Mouse (Mus musculus) left cerebral cortex, adult 9 months (tissue): ENCODE measurements around the gene U2af1l4.
A peak's percentile ranks its signal among the peaks of the same experiment; 100 is the strongest.

Experiments
- DNase-seq, 2 experiments: peaks; one replicate each; pipeline ENCODE4 v3.0.0; 2022; ENCODE audit warnings: low spot score in 2 of 2

The U2af1l4 gene

DNA sequence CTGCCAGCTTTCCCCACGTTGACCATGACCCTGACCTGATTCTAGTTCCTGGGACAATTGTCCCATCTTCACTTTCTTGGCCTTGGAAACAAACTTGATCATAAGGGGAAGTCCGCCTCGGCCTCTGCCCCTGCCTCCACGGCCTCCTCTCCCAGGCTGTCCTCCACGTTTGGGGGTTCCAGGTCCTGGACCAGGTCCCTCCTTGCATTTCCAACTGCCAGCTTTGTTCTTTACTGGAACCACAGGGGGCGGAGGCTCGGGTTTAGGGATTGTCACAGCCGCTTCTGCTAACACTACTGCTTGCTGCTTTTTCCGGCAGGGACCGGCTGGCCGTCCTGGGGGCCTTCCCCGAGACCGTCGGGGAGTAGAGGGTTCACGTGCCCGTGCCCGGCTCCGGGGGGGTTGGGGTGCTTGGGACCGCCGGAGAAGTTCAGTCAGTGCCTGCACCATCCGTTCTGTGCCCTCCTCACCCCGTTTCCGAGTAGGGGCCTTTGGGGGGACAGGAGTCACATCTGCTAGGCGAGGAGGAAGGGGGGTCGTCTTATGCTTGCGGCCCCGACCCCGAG, 23.4 kb downstream of the U2af1l4 start:
- no peak for DNase-seq

DNA sequence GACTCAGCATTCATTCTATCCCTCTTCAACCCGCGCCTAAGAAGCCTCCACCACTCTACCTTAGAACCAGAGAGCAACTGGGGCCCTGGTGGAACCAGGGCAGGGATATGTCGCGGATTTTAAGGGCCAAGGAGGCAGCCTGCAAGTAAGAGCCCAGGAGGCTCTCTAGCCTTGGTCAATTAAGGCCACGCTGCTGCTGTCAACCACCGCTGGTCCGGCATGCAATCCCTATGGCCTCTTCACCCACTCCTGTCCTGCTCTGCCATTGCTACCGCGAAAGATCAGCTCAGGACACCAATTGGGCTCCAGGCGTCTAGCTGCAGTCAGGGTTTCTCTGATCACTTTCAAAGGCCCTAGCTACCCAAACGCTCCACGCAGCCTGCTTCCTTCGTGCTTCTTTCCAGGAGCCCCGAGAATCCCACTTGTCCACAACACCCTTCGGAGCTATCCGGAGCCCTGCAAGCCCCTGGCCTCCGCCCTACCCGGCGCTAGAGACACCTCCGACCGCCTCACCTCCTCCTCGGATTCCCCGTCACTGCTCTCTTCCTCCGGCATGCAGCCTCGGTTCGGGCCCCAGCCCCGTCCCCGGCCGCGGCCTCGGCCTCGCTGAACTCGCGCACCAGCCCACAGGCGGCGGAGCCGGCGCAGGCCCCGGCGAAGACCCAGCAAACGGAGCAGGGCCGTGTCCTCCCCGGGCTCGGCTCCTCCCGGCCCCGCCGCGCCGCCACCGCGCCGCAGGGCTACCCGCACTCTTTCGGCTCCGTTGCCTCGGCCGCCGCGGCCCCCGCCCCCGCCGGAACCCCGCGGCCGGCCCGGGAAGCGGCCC, 25.0 kb downstream of the U2af1l4 start:
- peak in 1 of 2 experiments; percentile 48 for DNase-seq

DNA sequence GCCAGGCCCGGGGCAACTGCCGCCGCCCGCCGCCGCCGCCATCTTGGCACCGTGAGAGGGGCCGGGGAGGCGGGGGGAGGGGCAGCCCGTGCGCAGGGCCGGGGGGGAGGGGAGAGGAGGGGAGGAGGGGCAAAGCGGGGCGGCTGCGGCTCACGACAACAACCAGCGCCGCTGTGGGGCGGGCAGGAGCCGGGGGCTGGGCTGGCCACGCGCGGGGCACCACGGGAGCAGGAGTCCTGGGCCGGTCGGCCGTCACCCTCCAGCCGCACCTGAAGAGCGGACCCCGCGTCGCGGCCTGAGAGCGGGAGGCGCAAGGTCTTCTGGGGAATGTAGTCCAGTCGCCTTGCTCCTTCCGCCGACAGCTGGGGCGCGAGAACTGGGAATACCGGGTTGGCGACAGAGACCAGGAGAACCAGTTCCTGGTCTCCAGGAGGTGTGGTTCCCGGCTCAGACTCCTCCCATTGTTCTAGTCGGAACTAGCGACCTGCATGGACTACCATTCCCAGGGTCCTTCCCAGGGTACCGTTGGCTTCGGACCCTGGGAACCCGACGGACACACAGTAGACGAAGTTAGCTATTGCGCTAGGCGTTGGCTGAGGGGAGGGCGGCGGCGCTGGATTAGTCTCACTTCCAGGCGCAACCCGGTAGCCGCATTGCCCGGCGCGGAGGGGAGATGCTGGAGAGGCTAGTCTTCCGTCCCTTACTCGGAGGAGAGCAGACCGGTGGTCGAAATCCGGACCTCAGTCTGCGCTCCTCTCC, 25.8 kb downstream of the U2af1l4 start, which contains the start of gene Kmt2b:
TSS of gene Kmt2b (minus strand) at position 51 of the 759 bp plus-strand sequence.
- DNase-seq: peak; percentile 96 to 97

DNA sequence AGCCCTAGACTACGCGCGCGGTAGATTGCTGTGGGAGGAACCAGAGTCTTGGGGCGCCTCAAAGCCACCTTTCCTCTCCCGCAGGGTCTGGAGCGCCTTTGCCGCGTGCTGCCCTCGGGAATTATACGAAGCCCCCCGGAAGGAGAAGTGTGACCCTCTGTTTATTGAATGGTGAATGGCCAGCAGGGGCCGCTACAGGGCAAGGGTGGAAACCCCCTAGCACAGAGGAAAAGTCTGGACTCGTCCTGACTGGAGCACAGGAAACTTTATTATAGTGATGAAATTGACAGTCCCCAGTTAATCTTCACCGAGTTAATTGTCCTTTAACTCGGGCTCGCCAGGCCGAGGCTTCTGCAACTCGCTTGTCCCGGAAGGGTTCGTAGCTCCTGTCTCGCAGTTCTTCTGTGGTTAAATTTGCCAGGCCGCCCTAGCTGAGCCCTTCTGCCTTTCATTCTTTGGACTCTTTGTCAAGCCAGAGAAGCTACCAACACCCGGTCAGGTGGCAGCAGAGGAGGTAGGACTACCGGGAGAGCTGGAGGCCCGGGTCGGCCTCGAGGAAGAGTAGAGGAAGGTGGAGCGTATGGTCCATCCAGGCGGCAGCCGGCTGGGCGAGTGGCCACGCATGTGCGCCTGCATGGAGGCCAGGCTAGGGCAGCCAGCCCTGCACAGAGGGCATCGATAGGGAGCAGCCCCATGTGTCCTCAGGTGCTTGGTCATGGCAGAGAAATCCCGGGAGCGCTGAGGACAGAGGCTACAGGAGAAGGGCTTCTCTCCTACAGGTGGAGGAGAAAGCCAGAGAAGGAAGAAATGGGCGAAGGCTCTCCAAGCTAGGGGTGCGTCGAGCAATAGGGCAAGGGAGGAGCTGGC, 26.6 kb downstream of the U2af1l4 start:
- DNase-seq: peak in 1 of 2 experiments; percentile 79

DNA sequence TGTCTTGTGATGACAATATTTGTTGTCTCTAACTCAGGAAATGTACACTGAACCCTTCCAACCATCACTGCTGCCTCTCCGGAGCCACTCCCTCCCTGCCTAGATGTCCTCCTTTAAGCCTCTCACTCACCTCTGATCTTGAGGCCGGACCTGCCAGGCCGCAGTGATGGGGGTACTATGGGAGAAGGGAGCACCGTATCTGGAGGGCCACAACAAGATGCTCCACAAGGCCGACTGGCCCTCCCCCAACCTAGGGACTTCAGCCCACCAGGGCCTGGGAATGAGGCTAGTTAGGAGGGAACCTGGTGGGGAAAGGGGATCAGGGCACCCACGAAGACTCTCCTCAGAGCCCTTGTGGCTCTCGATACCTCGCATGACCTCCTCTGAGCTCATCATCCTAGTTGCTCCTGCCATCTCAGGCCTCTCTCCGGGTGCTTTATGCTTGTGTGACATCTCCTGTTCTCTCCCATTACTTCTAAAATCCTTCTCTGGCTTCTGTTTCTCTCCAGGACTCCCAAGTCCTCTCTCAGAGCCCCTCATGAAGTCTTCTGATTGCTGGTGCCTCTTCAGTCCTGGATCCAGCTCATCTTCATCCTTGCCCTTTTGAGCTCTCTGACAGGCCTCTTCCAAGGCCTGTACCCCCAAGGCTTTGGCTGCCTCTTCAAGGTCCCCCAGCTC, 28.0 kb downstream of the U2af1l4 start:
- no peak for DNase-seq

DNA sequence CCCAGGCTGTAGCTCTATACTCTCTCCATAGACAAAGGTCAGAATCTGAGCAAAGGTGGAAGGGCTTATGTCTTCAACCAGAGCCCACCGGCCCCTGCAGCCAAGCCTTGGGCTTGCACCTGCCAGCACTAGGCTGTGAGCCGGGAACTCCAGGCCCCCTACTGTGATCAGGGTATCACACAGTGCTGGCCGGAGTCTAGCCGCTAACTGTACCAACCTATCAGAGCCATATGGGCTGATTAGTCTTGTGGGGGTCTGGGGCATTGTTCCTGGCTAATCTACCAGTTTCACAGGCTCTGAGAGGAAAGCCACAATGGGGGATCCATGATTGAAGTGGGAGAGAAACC, 28.5 kb downstream of the U2af1l4 start:
- DNase-seq: no peak

DNA sequence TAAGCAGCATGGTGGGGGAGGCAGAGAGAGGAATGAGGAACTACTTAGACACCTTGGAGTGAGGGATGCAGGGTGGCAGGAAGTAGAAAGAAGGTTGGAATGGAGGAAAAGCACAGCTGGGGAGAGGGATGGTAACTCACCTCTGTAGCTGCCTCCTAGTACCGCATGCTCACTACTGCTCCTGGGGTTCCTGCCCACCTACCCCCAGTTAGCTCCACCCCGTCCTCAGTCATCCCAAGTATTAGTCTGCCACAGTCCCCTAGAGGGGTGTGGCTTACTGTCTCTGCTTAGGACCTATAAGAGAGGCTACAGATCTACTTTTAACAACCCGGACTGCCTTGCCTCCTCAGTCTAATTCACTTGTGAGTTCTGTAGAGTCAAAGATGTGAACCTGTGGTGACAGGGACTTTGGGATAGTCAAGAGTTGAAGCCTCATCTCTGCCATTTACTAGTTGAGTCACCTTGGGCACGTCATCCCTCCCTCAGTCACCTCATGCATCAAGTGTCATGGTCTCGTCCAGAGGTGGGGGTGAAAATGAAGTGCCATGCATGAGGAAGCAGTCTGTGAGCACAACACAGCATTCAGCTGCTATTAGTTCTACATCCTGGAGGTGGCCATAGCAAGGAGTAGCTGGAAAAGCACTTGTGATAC, 29.8 kb downstream of the U2af1l4 start:
- no peak for DNase-seq

DNA sequence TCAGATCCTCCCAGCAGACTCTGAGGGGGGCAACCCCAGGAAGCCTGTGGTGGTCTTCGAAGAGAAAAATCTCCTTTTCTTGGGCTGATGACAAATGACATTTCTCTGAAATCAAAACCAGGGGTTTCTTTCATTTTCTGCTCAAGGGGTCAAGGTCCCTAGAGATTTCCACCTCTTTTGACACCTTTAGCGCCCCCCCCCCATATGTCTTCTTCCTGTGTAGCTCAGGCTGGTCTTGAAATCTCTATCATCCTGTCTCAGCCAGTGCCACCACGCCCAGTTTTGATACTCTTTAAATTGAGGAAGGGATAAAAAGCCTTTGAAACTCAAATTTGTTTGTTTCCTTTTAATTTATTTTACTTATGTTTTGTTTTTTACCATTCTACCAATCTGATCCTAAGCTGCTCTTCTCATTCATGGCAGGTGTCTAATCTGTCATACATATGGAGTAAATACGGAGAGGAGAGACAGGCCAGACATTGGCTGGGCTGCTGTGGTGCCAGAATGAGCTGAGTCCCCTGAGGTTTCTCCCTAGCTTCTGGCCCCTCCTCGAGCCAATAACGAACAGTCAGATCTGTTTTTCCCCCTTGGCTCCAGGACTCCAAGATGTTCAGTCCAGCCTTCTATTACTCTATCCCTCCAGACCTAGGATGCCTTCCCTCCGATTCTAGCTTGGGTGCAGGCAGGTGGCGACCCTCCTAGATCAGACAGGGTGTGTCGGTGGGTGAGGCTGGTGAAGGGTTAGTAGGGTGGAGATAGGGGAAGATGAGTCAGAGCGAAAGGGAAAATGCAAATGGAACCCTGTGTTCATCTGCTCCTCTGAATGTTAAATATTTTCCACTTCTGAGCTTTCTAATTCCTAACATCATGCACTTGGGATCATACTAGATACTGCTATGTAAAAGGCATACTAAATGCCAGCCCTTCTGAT, 30.7 kb downstream of the U2af1l4 start:
- no peak for DNase-seq

DNA sequence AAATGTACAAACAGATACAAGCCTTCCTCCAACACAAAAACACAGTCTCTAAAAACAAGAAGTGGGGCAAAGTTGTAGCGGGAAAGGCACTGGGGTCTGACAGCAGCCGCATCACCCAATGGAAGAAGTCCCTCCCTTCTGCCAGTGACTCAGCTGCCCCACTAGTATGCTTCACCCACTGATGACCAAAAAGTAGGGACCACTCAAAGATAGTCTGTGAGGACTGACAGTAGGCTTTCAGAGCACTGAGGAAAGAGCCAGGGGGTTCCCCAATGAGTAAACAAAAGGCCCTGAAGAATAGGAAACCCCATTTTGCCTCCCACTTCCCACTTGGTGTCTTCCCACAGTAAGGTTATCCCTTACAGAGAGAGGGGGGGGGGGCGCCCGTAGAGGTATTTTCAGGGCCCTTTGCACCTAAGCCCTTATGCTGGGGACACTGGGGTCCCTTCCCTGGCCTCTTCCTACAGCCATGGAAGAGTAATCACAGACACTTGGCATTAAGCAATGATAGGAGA, 31.5 kb downstream of the U2af1l4 start:
- DNase-seq: no peak

DNA sequence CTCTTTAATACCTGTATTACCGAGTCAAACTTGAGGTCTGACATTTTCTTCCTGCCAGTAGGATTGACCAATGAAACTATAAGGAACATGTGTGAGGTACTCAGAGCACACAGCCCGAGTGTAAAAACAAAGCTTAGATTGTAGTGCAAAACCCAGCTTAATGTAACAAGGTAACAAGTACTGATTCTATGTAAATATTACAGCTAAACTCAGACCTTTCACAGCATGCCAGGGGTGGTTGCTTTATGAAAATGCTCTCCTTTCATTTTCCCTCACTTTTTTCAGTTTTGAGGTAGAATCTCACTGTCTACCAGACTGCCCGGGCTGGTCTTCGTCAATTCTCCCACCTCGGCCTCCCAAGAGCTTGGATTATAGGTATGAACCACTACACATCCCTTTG, 33.0 kb downstream of the U2af1l4 start:
- DNase-seq: no peak

DNA sequence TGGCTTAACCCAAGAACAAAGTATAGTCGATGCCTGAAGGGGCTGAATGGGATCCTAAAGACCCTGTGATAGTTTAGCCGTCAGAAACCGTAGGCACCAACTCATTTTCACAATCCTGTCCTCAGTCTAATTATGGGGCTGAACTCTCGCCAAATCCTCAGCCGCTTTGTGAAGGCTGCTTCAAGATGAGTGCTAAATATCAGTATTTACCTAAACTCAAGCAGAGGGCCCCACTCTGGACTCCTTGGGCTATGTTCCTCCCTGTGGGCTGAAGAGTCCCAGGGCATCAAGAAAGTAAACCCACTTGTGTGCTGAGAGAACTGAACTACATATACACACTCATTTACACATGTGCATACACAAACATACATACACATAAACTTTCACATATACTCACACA, 33.7 kb downstream of the U2af1l4 start:
- no peak for DNase-seq

DNA sequence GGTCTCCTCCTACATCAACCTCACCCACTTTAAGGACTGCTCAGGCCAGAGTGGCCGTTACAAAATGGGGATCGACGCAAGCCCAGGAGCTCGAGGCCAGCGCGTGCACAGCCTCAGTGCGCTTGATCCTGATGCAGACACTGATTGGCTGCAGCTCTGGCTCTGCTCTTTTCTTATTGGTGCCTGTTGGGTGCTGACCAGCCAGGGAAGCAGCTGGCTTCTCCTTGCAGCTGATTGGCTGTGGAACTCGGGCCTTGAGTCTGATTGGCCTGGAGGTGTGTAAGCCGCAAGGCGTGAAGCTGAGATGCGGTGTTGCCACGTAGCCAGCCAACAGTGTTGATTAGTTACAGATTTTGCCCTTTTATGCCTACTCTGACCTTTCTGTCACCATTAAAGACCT, 35.7 kb downstream of the U2af1l4 start, which contains the start of gene Zbtb32:
TSS of gene Zbtb32 (minus strand) at position 124 of the 400 bp plus-strand sequence.
- DNase-seq: no peak

DNA sequence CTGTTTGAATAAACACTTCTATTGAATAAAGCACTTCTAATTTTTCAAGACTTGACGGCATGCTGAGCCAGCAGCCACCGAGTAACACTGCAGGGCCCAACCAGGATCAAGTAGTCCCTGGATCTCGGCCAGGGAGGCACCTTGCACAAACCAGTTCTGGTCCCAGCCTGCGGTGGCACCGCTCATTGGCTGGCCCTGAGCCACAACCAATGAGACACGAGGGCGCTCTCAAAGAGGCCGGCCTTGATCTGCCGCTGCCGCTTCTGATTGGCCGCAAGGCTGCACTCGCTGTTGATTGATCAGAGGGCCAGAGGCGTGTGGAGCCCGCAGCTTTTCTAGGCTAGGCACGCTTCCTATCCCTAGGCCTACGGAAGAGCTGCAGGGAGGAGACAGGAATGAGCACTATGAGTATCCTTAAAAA, 36.8 kb downstream of the U2af1l4 start:
- peak; percentile 80 to 93 for DNase-seq

DNA sequence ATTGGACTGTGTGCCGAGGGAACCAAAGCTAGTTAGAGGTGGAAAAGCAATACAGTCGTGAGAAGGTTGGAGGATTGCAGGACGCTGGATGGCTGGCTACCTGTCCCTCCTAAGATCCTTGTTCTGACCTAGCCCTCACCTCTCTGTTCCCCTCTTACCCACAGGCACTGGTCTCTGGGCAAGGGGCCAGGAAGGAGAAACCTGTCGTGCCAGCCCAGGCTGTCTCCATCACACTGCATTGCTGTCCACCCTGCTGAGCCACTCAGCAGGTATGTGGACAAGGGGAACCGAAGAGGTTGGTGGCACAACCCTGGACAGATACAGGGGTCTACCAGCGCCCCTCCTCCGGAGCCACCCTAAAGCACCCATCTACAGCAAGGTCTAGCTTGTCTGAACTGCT, 37.5 kb downstream of the U2af1l4 start:
- DNase-seq: no peak

DNA sequence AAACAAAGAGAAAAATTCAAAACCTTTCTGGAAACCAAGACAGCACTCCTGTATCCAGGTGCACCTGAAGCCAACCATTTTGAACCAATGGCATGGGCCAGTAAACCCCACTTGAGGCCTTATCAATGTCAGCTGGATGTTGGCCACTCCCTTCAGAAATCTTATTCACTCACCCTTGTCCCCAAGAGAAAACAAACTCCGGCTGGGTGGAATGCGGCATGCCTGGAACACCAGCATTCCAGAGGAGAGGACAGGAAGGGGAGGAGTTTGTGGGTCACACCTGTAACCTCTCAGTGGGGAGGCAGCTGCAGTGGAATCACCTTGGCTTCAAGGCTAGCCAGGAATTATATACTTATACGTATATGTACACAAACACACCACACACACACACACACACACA, 39.5 kb downstream of the U2af1l4 start:
- no peak for DNase-seq

DNA sequence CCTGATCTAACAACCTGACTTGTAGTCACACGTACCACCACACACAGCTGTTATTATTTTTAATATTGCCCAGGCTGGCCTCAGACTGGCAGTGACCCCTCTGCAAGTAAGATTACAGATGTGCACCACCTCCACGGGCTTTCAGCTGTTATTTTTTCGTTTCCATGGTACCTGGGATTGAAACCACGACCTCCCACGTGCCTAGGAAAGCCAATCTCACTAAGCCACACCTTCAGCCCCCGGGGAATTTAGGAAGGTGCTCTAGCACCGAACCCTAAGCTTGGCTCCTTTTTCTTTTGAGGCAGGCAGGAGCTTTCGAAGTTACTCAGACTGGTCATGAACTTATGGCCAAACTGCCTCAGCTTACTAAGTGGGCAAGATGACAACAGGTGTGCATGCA, 41.3 kb downstream of the U2af1l4 start:
- DNase-seq: no peak

DNA sequence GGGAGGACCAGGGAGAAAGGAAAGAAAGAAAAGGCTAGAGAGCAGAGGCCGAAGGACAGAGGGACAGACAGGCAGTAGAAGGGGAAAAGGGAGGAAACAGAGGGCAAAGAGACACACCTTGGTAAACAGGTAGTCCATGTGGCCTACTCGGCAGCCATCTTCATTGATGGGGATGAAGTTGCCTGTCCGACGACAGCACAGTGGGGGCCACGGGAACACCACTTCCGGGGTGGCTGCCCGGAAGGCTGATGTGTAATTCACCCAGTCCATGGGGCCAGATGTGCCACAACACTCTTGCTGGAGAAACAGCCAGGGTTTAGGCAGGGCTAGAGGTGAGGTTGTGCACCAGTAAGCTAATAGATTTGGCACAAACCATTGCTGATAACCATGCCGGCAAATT, 41.8 kb downstream of the U2af1l4 start:
- no peak for DNase-seq

DNA sequence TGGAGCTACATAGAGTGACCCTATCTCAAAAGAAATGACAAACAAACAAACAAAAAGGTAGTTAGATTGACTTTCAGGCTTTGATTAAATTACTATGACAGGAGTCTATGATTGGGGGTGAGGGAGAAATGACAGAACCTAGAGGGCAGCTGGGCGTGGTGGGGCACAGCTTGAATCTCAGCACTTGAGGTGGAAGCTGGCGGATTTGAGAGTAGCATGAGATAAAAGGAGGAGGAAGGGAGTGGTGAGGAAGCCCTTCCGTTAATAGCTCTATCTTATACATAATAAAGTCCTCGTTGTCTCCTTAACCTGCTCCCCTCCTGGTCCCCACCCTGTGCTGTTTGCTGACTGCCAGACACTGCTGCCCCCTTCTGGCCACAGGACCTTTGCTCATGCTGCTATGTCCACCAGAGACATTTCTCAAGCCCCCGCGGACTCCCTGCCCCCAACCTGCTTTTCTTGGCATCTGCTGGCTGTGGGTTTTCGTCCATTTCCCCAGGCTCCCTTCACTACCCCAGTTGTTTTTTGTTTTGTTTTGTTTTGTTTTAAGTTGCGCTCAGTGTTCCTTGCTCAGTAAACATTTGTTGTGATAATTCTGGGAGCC, 44.7 kb downstream of the U2af1l4 start:
- DNase-seq: no peak

DNA sequence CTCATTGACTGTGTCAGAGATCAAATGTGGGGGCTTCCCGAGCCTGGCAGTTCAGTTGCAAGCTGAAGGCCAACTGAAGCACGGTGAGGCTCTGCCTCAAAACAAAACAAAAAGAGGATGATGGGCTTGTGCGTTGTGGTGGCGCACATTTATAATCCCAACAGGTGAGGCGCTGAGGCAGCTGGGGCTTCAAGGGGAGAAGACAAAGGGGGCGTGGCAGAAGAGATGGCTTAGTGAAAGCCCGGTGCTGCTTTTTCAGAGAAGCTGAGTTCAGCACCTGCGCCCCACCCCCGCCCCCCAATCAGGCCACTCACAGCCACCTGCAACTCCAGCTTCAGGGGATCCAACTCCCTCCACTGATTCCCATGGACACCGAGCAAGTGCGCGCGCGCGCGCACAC, 45.4 kb downstream of the U2af1l4 start:
- no peak for DNase-seq
